Mouse (Mus musculus) E14TG2a.4 (cell line): ENCODE data around the gene Cuedc2.

ENCODE experiments used
- CTCF ChIP-seq: conservative IDR thresholded peaks from 2 replicates; pipeline ENCODE4 v1.5.1; 2014; ENCODE audit warnings: low read length
- NANOG ChIP-seq: IDR thresholded peaks from 2 replicates; pipeline ENCODE4 v1.6.1; 2014; ENCODE audit warnings: borderline replicate concordance, low read length, mixed read lengths

GRCm38 (mm10) chr19:46285631-46286030 lies 52.9 kb downstream of the Cuedc2 start:
- TF ChIP-seq CTCF (no peak), NANOG (no peak)
